Mouse (Mus musculus) embryonic stem cell, embryonic (primary cell): ENCODE data around the gene Chil5.

Experiments used
- CTCF ChIA-PET, 4 experiments: fragments of 300-600 bp in 2 of 4; fragments of 350-600 bp in 2 of 4; sonication (Branson Sonifier 250); formaldehyde crosslinking; loops; one replicate each; lab custom pipeline; 2022; ENCODE audit warnings: inconsistent platforms in 2 of 4; lab: Charles Lee
- POLR2A ChIA-PET, 4 experiments: fragments of 300-600 bp in 2 of 4; fragments of 350-600 bp in 2 of 4; sonication (Branson Sonifier 250); formaldehyde crosslinking; loops; one replicate each; lab custom pipeline; 2022; ENCODE audit warnings: antibody characterized with exemption in 4 of 4, inconsistent platforms in 1 of 4; lab: Charles Lee

Gene Chil5

GRCm38 (mm10) chr3:105971831-105972446 lies 60.7 kb downstream of the Chil5 start:
- POLR2A ChIA-PET: interaction anchor here in 3 of 4 experiments (0.7 to 9.9 kb wide), 10 partner anchors 8 to 43 kb away, joined by 3 to 94 read pairs (median 4); partner anchors contain the start of genes Wdr77 (in 2 of the 3) and Atp5f1 (in 1 of the 3)
- CTCF ChIA-PET: no interaction called here
